Mouse (Mus musculus): ENCODE data around the gene Mdn1.

Gene Mdn1

GRCm38 (mm10) chr4:32656918-32657662, at the start of gene Mdn1:
TSS of gene Mdn1 (plus strand) at chr4:32657119.
- DNase-seq = peak; percentile 89

GRCm38 (mm10) chr4:32615034-32615881, 41.7 kb upstream of the Mdn1 start, which contains the start of gene Casp8ap2:
TSS of gene Casp8ap2 (plus strand) at chr4:32615451.
- peak; percentile 98 for DNase-seq

- DNase-seq = no peak
Measured at GRCm38 (mm10) chr4:32621637-32622036, 35.3 kb upstream of the Mdn1 start.

DNA sequence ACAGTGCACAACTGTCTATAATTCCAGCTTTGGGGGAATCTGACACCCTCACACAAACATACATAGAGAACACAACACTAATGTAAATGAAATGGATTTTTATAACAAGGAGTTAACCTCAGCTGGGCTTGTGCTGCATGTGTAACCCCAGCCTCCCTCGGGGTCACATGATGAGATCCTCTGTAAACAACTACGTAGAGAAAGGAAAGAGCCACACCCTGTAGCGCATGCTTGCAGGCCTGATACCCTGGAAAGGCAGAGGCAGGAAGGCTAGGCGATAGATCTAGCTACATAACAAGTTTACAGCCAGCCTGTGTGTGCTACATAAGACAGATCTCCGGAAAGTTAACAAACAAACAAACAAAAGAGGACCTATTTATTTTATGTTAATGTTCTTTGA, 5.2 kb upstream of the Mdn1 start:
- DNase-seq = peak; percentile 23

GRCm38 (mm10) chr4:32656146-32656904, 594 bp upstream of the Mdn1 start:
- DNase-seq = no peak

DNA sequence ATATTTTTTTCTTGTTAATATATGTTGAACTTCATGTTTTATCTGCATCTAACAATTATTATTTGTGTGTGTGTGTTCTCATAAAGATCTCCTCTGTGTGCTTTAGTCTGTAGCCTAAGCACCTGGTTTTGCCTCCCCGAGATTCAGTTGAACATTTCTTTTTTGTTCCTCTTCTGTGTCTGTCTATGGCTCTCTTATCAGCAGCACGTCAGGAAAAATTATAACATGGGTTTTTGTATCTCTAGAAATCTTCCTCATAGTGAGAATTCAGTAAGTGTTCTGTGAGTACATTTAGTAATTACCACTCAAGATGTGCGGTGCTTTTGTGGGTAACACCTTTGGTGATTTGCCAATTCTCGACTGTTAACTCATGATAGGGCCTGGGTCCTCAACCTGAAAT, 8.9 kb downstream of the Mdn1 start:
- DNase-seq = no peak

DNA sequence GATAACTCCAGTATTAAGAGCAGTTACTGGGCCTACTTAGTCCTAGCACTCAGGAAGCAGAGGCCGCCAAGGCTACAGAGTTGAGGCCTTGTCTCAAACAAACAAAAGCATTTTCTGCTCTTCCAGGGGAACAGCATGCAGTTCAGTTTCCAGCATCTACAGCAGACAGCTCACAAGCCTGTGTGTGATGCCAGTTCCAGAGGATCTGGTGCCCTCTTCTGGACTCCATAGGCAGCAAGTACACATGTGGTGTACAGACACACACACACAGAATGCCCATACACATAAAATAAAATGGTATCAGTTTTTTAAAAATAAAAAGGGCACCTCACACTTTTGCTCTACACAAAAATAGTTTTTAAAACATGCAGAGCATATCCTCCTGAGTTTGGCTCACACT, 11.4 kb downstream of the Mdn1 start:
- no peak for DNase-seq

DNA sequence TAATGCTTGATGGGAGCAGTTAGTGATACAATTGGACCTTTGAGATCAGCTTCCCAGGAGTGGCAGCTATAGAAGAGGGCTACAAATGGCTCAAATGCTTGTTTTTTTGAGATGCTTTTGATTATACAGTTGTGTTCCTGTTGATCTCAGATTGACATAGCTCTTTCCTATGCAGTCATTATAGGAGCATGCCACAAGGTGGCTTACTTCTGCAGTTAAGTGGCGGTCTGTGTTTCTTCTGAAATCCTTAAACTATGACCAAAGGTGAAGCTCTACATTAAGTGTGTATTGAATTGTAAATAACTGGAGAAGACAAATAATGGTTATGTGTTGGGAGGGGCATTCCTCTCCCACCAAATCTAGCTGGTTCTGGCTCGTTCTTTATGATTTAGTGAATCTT, 12.9 kb downstream of the Mdn1 start:
- DNase-seq = no peak

- DNase-seq = no peak
Measured at GRCm38 (mm10) chr4:32674025-32674424, 17.1 kb downstream of the Mdn1 start.

- no peak for DNase-seq
Measured at GRCm38 (mm10) chr4:32677471-32677870, 20.6 kb downstream of the Mdn1 start.

- DNase-seq = no peak
Measured at GRCm38 (mm10) chr4:32680843-32681242, 23.9 kb downstream of the Mdn1 start.

DNA sequence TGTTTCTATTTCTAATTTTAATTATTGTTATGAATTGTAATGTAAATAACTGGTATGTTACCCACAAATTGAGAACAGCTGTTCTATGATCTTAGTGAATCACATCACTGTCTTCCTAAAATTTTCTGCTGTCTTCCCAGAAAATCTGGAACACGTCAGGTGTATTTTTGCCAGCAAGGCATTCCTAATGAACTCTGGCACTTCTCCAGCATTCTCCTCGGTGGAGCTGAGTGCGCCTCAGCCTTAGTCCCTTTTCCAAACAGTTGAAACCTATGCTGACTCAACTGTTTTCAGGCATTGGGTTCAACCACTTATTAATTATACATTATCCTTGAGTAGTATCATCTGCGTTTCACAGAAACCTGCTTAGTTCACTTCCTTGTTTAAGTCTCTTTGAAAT, 25.6 kb downstream of the Mdn1 start:
- no peak for DNase-seq

DNA sequence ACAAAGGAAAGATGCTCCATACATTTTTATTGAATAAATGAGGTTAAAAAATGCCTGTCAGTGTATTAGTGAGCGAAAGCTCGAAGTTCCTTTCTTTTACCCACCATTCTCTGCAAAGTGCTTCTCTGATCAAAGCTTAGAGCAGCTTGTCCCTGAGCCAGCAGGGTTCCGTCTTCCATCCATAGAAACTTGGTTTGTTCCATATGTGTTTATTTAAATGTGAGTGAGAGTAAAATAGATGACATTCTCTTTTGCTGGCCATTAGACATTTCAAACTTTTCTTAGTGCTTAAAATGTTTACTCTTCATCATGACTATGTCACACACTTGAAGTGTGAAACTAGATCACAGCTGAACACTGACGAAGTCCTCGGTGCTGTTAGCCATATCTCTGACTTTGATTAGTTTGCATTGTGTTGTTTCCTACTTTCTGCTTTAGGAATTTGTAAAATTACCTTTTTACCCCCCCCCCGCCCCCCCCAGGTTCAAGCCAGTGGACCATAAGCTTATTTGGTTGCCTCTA, 26.2 kb downstream of the Mdn1 start:
- no peak for DNase-seq

DNA sequence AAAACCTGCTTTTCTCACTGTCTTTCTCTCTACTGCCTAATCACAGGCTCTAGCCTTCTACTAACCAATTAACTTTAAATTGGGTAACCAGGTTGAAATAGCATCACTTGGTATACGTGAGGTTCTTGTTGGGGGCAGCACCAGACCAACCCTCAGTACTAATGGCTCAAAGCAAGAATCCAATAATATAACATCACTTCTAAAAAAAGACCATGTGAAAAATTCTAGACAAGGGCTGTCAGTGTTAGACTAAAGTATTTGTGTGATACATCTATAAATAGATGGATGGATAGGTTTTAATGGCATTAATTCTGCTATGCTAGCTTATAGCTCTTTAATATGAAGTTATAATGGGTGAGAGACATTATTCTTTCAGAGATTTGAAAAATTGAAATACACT, 60.8 kb downstream of the Mdn1 start:
- DNase-seq = no peak

- DNase-seq = no peak
Measured at GRCm38 (mm10) chr4:32745394-32745793, 88.5 kb downstream of the Mdn1 start.

DNA sequence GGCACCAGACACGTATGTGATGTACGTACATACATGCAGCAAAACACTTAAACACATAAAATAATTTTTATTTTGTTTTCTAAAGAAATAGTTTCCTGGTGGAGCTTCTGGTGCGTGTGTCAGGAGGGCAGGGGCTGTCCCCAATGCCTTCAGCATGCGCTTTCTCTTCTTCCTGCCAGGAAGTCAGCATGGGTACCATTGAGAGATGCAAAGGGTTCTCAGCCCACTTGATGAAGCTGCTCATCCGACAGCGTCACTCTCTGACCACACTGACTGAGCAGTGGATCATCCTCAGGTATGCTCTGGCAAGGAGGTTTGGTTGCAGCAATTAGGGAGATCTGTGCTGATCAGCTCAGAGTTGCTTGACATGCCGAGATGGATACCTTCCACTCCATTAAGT, 91.5 kb downstream of the Mdn1 start:
- DNase-seq = no peak

DNA sequence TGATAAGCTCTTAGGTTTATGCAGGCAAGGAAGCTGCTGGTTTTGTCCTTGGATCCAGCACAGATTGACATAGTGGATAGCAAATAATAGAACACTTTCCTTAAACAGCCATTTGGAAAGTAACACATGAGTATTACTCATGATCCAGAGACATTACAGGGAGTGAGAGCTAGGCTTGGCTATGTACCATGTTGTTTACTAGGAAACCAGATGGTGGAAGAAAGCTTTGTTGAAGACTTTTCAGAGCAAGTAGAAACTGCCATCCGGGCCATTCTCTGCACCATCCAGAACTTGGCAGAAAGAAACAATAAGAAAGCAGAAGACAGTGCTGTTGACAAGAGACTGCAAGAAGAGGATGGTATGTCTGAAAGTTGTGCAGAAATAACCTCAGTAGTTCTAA, 93.8 kb downstream of the Mdn1 start:
- no peak for DNase-seq

GRCm38 (mm10) chr4:32757430-32757829, 100.5 kb downstream of the Mdn1 start:
- DNase-seq = no peak

DNA sequence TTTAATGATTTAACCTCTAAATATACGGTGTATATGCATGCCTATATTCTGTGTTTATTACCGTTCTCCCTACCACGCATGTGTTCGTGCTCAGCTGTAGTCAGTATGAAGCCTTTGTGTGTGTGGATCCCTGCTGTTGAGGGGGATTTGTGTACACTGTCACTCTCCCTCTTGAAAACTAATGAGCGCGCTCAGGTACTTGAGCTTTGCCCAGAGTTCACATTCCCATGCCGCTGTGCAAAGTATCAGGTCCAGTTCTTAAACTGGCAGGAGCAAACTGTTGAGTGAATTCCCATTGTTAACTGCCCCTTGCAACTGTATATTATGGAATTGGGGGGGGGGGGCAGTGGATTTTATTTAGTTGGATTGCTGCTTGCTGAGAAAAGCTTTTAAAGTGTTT, 110.6 kb downstream of the Mdn1 start:
- no peak for DNase-seq

DNA sequence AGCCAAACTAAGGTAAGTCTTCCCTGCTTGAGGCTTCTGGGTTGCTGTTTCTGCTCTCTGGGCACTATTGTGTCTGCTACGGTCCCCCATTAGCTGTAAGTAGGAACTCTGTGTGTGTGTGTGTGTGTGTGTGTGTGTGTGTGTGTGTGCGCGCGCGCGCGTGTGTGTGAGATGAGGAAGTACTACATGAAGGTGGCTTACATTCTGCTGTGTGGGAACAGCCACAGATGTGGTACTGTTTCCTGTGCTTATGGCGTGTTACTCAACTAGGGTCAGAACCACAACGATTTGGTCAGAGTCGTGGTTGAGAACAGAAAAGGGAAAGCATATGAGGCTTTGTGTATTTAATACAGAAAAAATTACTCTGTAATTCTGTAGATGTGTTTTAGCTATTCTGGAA, 111.1 kb downstream of the Mdn1 start:
- peak; percentile 36 for DNase-seq

GRCm38 (mm10) chr4:32770284-32770810, 113.4 kb downstream of the Mdn1 start:
- no peak for DNase-seq

DNA sequence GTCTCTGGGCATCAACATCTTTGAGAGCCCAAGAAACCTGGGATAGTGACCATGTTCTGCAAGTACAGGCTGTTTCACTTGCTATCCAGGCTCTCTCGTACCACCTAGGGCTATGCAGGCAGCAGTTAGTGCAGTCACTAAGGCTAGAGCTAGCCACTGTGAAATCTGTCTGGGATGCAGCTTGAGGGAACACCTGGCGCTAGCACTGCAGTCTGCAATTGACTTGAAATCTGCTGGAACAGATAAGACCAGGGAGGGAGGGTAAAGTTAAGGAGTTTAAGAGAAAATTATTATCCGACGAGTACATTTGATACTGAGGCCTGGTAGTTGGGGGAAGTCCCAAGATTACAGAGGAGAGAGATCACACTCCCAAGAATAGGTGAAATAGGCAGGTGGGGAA, 123.1 kb downstream of the Mdn1 start:
- DNase-seq = no peak

DNA sequence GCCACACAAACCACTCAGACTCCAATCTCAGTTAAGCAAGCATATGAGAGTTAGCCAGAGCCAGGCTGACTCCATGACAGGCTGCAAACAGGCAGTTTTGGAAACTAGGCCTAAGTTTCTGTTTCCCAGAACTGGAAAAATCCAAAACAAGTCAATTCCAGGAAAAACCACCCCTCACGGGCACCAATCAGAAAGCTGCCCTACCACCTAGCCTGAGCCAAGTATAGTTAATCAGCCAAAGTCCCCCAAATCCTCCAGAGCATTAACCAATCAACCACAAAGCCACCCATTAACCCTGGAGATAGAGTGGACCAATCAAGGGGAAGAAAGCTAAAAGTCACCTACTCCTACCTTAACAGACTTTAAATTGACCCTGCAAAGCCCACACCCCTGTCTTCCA, 130.2 kb downstream of the Mdn1 start:
- DNase-seq = no peak
